Mouse (Mus musculus): ENCODE measurements at regions not wholly inside any gene's neighbourhood (a gene's known extent, or its start where the extent isn't known, plus 50 kb on each side); places are given as distances from the start of the nearest gene placed in this dataset.

GRCm38 (mm10) chr10:37637001-37637562 is 498.4 kb upstream of the Marcks start:
- H3K9ac ChIP-seq (ENCODE audit: low read length): no peak overlapping the region
- no peak overlapping the region for H3K4me2 ChIP-seq
- peak; percentile 80 for DNase-seq (ENCODE audit: low spot score, missing footprints)
- no peaks in the 10 kb centered on the region for H3K36me3 ChIP-seq (ENCODE audit: control insufficient read depth, insufficient read depth, low read length)
- ATAC-seq (ENCODE audit: low FRiP score): no peak
- no peak overlapping the region for H3K27ac ChIP-seq (ENCODE audit: low read depth, low read length)
- no peaks in the 10 kb centered on the region for H3K27me3 ChIP-seq (ENCODE audit: control insufficient read depth, insufficient read depth, low read length)
- H3K4me1 ChIP-seq (ENCODE audit: control insufficient read depth, insufficient read depth, low read length): no peaks in the 10 kb centered on the region
- no peaks in the 10 kb centered on the region for H3K9me3 ChIP-seq (ENCODE audit: control insufficient read depth, low read length)
- WGBS: 50% methylated on average over 7 of the region's 7 CpGs
- no peak overlapping the region for H3K4me3 ChIP-seq (ENCODE audit: low read depth, low read length)

GRCm38 (mm10) chr10:37636421-37636820 is 497.7 kb upstream of the Marcks start:
- H3K9ac ChIP-seq (ENCODE audit: low read length): no peak overlapping the region
- no peak overlapping the region for H3K27ac ChIP-seq (ENCODE audit: low read depth, low read length)
- ATAC-seq (ENCODE audit: low FRiP score) (no peak), DNase-seq (ENCODE audit: low spot score, missing footprints) (peak; percentile 71)
- H3K4me3 ChIP-seq (ENCODE audit: low read depth, low read length): no peak overlapping the region
- H3K27me3 ChIP-seq (ENCODE audit: control insufficient read depth, insufficient read depth, low read length): no peaks in the 10 kb centered on the region
- no peaks in the 10 kb centered on the region for H3K36me3 ChIP-seq (ENCODE audit: control insufficient read depth, insufficient read depth, low read length)
- no peaks in the 10 kb centered on the region for H3K9me3 ChIP-seq (ENCODE audit: control insufficient read depth, low read length)
- H3K4me2 ChIP-seq: no peak overlapping the region
- no peaks in the 10 kb centered on the region for H3K4me1 ChIP-seq (ENCODE audit: control insufficient read depth, insufficient read depth, low read length)
- WGBS: 86% methylated on average over 4 of the region's 4 CpGs

- no peaks in the 10 kb centered on the region; the same call in 1 of the 2 replicates for H3K9me3 ChIP-seq (ENCODE audit: control insufficient read depth, low read length)
- no peak overlapping the region for H3K9ac ChIP-seq (ENCODE audit: low read length)
- no peaks in the 10 kb centered on the region for H3K36me3 ChIP-seq (ENCODE audit: control insufficient read depth, insufficient read depth, low read length)
- no peak overlapping the region for H3K27ac ChIP-seq (ENCODE audit: low read depth, low read length)
- no peak overlapping the region for H3K4me2 ChIP-seq
- ATAC-seq (ENCODE audit: low FRiP score) (no peak), DNase-seq (ENCODE audit: low spot score, missing footprints) (peak; percentile 33)
- no peaks in the 10 kb centered on the region for H3K27me3 ChIP-seq (ENCODE audit: control insufficient read depth, insufficient read depth, low read length)
- H3K4me1 ChIP-seq (ENCODE audit: control insufficient read depth, insufficient read depth, low read length): no peaks in the 10 kb centered on the region
- 84% methylated on average over 1 of the region's 1 CpGs for WGBS
- no peak overlapping the region for H3K4me3 ChIP-seq (ENCODE audit: low read depth, low read length)
Observed at GRCm38 (mm10) chr10:37630403-37630802, 491.7 kb upstream of the Marcks start.

- no peak for ATAC-seq (ENCODE audit: low FRiP score)
Observed at GRCm38 (mm10) chr10:37627900-37628299, 489.2 kb upstream of the Marcks start.

GRCm38 (mm10) chr10:37626758-37627201 is 488.1 kb upstream of the Marcks start:
- DNase-seq (ENCODE audit: low spot score, missing footprints): peak; percentile 68
- Histone ChIP-seq H3K4me2 (no peak overlapping the region), H3K36me3 (ENCODE audit: control insufficient read depth, insufficient read depth, low read length) (no peaks in the 10 kb centered on the region), H3K4me3 (ENCODE audit: low read depth, low read length) (no peak overlapping the region), H3K9ac (ENCODE audit: low read length) (no peak overlapping the region), H3K27me3 (ENCODE audit: control insufficient read depth, insufficient read depth, low read length) (no peaks in the 10 kb centered on the region), H3K9me3 (ENCODE audit: control insufficient read depth, low read length) (no peaks in the 10 kb centered on the region; the same call in 1 of the 2 replicates), H3K4me1 (ENCODE audit: control insufficient read depth, insufficient read depth, low read length) (no peaks in the 10 kb centered on the region), H3K27ac (ENCODE audit: low read depth, low read length) (no peak overlapping the region)
- WGBS: 78% methylated on average over 5 of the region's 5 CpGs
- ATAC-seq (ENCODE audit: low FRiP score): peak; percentile 50; the same call in 1 of the 2 replicates

More at GRCm38 (mm10) chr10:37627900-37628299, 489.2 kb upstream of the Marcks start:
- Histone ChIP-seq H3K36me3 (ENCODE audit: control insufficient read depth, insufficient read depth, low read length) (no peaks in the 10 kb centered on the region), H3K4me3 (ENCODE audit: low read depth, low read length) (no peak overlapping the region), H3K9ac (ENCODE audit: low read length) (no peak overlapping the region), H3K27ac (ENCODE audit: low read depth, low read length) (no peak overlapping the region), H3K4me1 (ENCODE audit: control insufficient read depth, insufficient read depth, low read length) (no peaks in the 10 kb centered on the region), H3K27me3 (ENCODE audit: control insufficient read depth, insufficient read depth, low read length) (no peaks in the 10 kb centered on the region), H3K4me2 (no peak overlapping the region), H3K9me3 (ENCODE audit: control insufficient read depth, low read length) (no peaks in the 10 kb centered on the region; the same call in 1 of the 2 replicates)
- WGBS: 65% methylated on average over 3 of the region's 3 CpGs
- peak; percentile 69 for DNase-seq (ENCODE audit: low spot score, missing footprints)

- H3K4me2 ChIP-seq: no peak overlapping the region
- H3K9me3 ChIP-seq (ENCODE audit: control insufficient read depth, low read length): no peaks in the 10 kb centered on the region; the same call in 1 of the 2 replicates
- no peaks in the 10 kb centered on the region for H3K36me3 ChIP-seq (ENCODE audit: control insufficient read depth, insufficient read depth, low read length)
- H3K27ac ChIP-seq (ENCODE audit: low read depth, low read length): no peak overlapping the region
- no peak overlapping the region for H3K9ac ChIP-seq (ENCODE audit: low read length)
- no peaks in the 10 kb centered on the region for H3K27me3 ChIP-seq (ENCODE audit: control insufficient read depth, insufficient read depth, low read length)
- 59% methylated on average over 1 of the region's 1 CpGs for WGBS
- ATAC-seq (ENCODE audit: low FRiP score): no peak
- no peaks in the 10 kb centered on the region for H3K4me1 ChIP-seq (ENCODE audit: control insufficient read depth, insufficient read depth, low read length)
- no peak overlapping the region for H3K4me3 ChIP-seq (ENCODE audit: low read depth, low read length)
- DNase-seq (ENCODE audit: low spot score, missing footprints): peak; percentile 41
Observed at GRCm38 (mm10) chr10:37625972-37626757, 487.4 kb upstream of the Marcks start.

- Histone ChIP-seq H3K36me3 (ENCODE audit: control insufficient read depth, insufficient read depth, low read length) (no peaks in the 10 kb centered on the region), H3K4me1 (ENCODE audit: control insufficient read depth, insufficient read depth, low read length) (no peaks in the 10 kb centered on the region), H3K9ac (ENCODE audit: low read length) (no peak overlapping the region), H3K9me3 (ENCODE audit: control insufficient read depth, low read length) (no peaks in the 10 kb centered on the region; the same call in 1 of the 2 replicates), H3K27me3 (ENCODE audit: control insufficient read depth, insufficient read depth, low read length) (no peaks in the 10 kb centered on the region), H3K4me2 (no peak overlapping the region), H3K4me3 (ENCODE audit: low read depth, low read length) (no peak overlapping the region), H3K27ac (ENCODE audit: low read depth, low read length) (no peak overlapping the region)
- peak; percentile 19 for DNase-seq (ENCODE audit: low spot score, missing footprints)
- no peak for ATAC-seq (ENCODE audit: low FRiP score)
Observed at GRCm38 (mm10) chr10:37623041-37623440, 484.3 kb upstream of the Marcks start.

- H3K36me3 ChIP-seq (ENCODE audit: control insufficient read depth, insufficient read depth, low read length): no peaks in the 10 kb centered on the region
- H3K9ac ChIP-seq (ENCODE audit: low read length): no peak overlapping the region
- no peak overlapping the region for H3K4me2 ChIP-seq
- WGBS: 79% methylated on average over 1 of the region's 1 CpGs
- DNase-seq (ENCODE audit: low spot score, missing footprints) (peak; percentile 69), ATAC-seq (ENCODE audit: low FRiP score) (no peak)
- no peaks in the 10 kb centered on the region for H3K9me3 ChIP-seq (ENCODE audit: control insufficient read depth, low read length)
- H3K27ac ChIP-seq (ENCODE audit: low read depth, low read length): no peak overlapping the region
- no peak overlapping the region for H3K4me3 ChIP-seq (ENCODE audit: low read depth, low read length)
- H3K4me1 ChIP-seq (ENCODE audit: control insufficient read depth, insufficient read depth, low read length): peaks cover 3% of the 10 kb centered on the region; the same call in 1 of the 2 replicates
- no peaks in the 10 kb centered on the region for H3K27me3 ChIP-seq (ENCODE audit: control insufficient read depth, insufficient read depth, low read length)
Observed at GRCm38 (mm10) chr10:37618606-37619005, 479.9 kb upstream of the Marcks start.

GRCm38 (mm10) chr10:37617708-37618300 is 479.1 kb upstream of the Marcks start:
- Histone ChIP-seq H3K27me3 (ENCODE audit: control insufficient read depth, insufficient read depth, low read length) (no peaks in the 10 kb centered on the region), H3K27ac (ENCODE audit: low read depth, low read length) (no peak overlapping the region; the same call in 1 of the 2 replicates), H3K9ac (ENCODE audit: low read length) (no peak overlapping the region), H3K9me3 (ENCODE audit: control insufficient read depth, low read length) (no peaks in the 10 kb centered on the region), H3K36me3 (ENCODE audit: control insufficient read depth, insufficient read depth, low read length) (no peaks in the 10 kb centered on the region), H3K4me1 (ENCODE audit: control insufficient read depth, insufficient read depth, low read length) (peaks cover 3% of the 10 kb centered on the region; the same call in 1 of the 2 replicates), H3K4me3 (ENCODE audit: low read depth, low read length) (no peak overlapping the region), H3K4me2 (no peak overlapping the region)
- peak; percentile 77 for DNase-seq (ENCODE audit: low spot score, missing footprints)
- 84% methylated on average over 7 of the region's 7 CpGs for WGBS
- ATAC-seq (ENCODE audit: low FRiP score): no peak
